Mouse (Mus musculus) adrenal gland, postnatal 0 days (tissue): ENCODE data around the gene Ptges3l. TPM values are rescaled to one million over a fixed set of nuclear protein-coding genes. Genes with fewer than 3 reads are reported as not detected.

Source experiments
- microRNA-seq: library from miRNA; unstranded; fragments of <30 nt; microRNA quantifications from one replicate; pipeline ENCODE4, GENCODE M21; 2016; ENCODE audit warnings: borderline replicate concordance; ENCODE audit not compliant: insufficient number of aligned reads
- polyA plus RNA-seq: library from polyadenylated mRNA; unstranded; fragments of >200 nt; fragmentation: Nextera tagmentation; extraction: Ambion mirVana; gene quantifications from 2 replicates; pipeline ENCODE4 v1.2.1, GENCODE M21; 2015

Gene Ptges3l
- polyA plus RNA-seq: 5.9 and 11.6 TPM in 2 replicates

GRCm38 (mm10) chr11:101424925-101425813 is at the start of gene Ptges3l, which contains the start of gene Rundc1:
Gene Ptges3l (minus strand): TSS chr11:101425333.
Gene Rundc1 (plus strand): TSS chr11:101425085.

GRCm38 (mm10) chr11:101465869-101466551 is 40.9 kb upstream of the Ptges3l start, which contains the start of gene Vat1:
Gene Vat1 (minus strand): TSS chr11:101466230.

GRCm38 (mm10) chr11:101464211-101465100 is 39.3 kb upstream of the Ptges3l start, which contains the start of gene Rnd2:
Gene Rnd2 (plus strand): TSS chr11:101464999.

GRCm38 (mm10) chr11:101448274-101448746 is 23.2 kb upstream of the Ptges3l start, which contains the start of gene Ifi35:
Gene Ifi35 (plus strand): TSS chr11:101448407.

GRCm38 (mm10) chr11:101442127-101442693 is 17.1 kb upstream of the Ptges3l start, which contains the start of gene Rpl27:
Gene Rpl27 (plus strand): TSS chr11:101442298.

GRCm38 (mm10) chr11:101424105-101424851 is 855 bp downstream of the Ptges3l start, which contains the start of gene Gm27029:
Gene Gm27029 (minus strand): TSS chr11:101424796.

GRCm38 (mm10) chr11:101417101-101417855 is 7.9 kb downstream of the Ptges3l start, which contains the start of gene Aarsd1:
Gene Aarsd1 (minus strand): TSS chr11:101417615.

Small RNAs within 50 kb of the gene (microRNA-seq; reads per million reads assigned to microRNA genes)
- gene Mir6929: not detected

Other genes with a start within 250 kb of the Ptges3l start
- gene Ccr10, start 249.9 kb downstream of the Ptges3l start, polyA plus RNA-seq: 0.06 and 0.28 TPM in 2 replicates
- 8.6 and 14.0 TPM in 2 replicates for gene Ezh1, start 198.9 kb downstream of the Ptges3l start, polyA plus RNA-seq
- gene Ramp2, start 179.3 kb downstream of the Ptges3l start, polyA plus RNA-seq: 60.0 and 102 TPM in 2 replicates
- gene Vps25, start 171.6 kb downstream of the Ptges3l start, polyA plus RNA-seq: 97.9 and 113 TPM in 2 replicates
- gene Wnk4, start 164.8 kb downstream of the Ptges3l start, polyA plus RNA-seq: 4.3 and 4.5 TPM in 2 replicates
- 0.70 and 0.72 TPM in 2 replicates for gene Cntd1, start 146.3 kb downstream of the Ptges3l start, polyA plus RNA-seq
- gene Coa3, start 146.2 kb downstream of the Ptges3l start, polyA plus RNA-seq: 156 and 178 TPM in 2 replicates
- 99.1 and 118 TPM in 2 replicates for gene Becn1, start 123.0 kb downstream of the Ptges3l start, polyA plus RNA-seq
- gene Psme3, start 109.1 kb downstream of the Ptges3l start, polyA plus RNA-seq: 55.7 and 85.9 TPM in 2 replicates
- 0.43 and 0.57 TPM in 2 replicates for gene Aoc2, start 100.3 kb downstream of the Ptges3l start, polyA plus RNA-seq
- gene Aoc3, start 94.7 kb downstream of the Ptges3l start, polyA plus RNA-seq: 1.7 and 2.3 TPM in 2 replicates
- gene G6pc, start 57.8 kb downstream of the Ptges3l start, polyA plus RNA-seq: 4.1 and 7.5 TPM in 2 replicates
- gene Aarsd1, start 7.7 kb downstream of the Ptges3l start, polyA plus RNA-seq: 29.9 and 39.5 TPM in 2 replicates
- 3.0 and 3.6 TPM in 2 replicates for gene Gm27029, start 537 bp downstream of the Ptges3l start, polyA plus RNA-seq
- gene Rundc1, start 248 bp downstream of the Ptges3l start, polyA plus RNA-seq: 13.2 and 19.8 TPM in 2 replicates
- 327 and 341 TPM in 2 replicates for gene Rpl27, start 17.0 kb upstream of the Ptges3l start, polyA plus RNA-seq
- gene Ifi35, start 23.1 kb upstream of the Ptges3l start, polyA plus RNA-seq: 57.4 and 61.2 TPM in 2 replicates
- gene Rnd2, start 39.7 kb upstream of the Ptges3l start, polyA plus RNA-seq: 10.7 and 14.9 TPM in 2 replicates
- gene Vat1, start 40.9 kb upstream of the Ptges3l start, polyA plus RNA-seq: 59.9 and 78.0 TPM in 2 replicates
- gene Brca1, start 126.6 kb upstream of the Ptges3l start, polyA plus RNA-seq: 1.8 and 3.2 TPM in 2 replicates
- gene Nbr1, start 126.8 kb upstream of the Ptges3l start, polyA plus RNA-seq: 44.8 and 67.0 TPM in 2 replicates
- gene Tmem106a, start 156.9 kb upstream of the Ptges3l start, polyA plus RNA-seq: 11.8 and 14.0 TPM in 2 replicates
- not detected in 2 replicates for gene Gm11634, start 173.9 kb upstream of the Ptges3l start, polyA plus RNA-seq
- 65.0 and 84.8 TPM in 2 replicates for gene Rdm1, start 201.9 kb upstream of the Ptges3l start, polyA plus RNA-seq
- 5.2 and 5.7 TPM in 2 replicates for gene Arl4d, start 240.2 kb upstream of the Ptges3l start, polyA plus RNA-seq